13 mouse cellular contexts compared by ENCODE assay signal in the genomic region with DNA sequence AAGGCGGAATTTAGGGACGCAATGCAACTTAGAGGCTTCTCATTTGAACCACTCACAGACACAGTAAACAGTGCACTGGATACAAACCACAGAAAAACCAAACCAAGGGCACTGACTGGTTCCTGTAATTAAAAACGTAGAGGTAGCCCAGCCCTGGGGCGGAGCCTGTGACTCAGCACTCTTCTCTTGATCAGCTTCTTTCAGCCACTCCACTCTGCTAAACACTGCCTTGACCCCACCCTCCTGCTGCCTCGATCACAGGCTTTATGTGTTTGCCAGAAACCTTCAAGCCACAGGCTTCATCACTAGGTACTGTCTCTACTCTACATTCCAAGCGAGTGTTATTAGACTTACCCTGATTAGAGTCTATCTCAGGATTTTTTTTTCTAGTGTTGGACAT. TPM values are rescaled to one million over a fixed set of nuclear protein-coding genes. Genes with fewer than 3 reads are reported as not detected.
A peak's percentile ranks its signal among the peaks of the same experiment; 100 is the strongest.
DNase-seq lines count a peak whose midpoint lies in the region; ATAC-seq and TF ChIP-seq lines count a peak whose summit lies in the region.
"Had no signal": no experiment of that assay in that cellular context is flagged by ENCODE, and none has a peak within 500 bp of the region (broad histone marks: within the 10 kb centered on the region; RNA-seq: fewer than 3 reads in every experiment).

No protein-coding gene starts in this region.

- 18% methylated on average over 6 of the region's 6 CpGs for WGBS in liver, embryonic 12.5 days (ENCODE audit: insufficient replicate concordance)
- 48% methylated on average over 6 of the region's 6 CpGs for WGBS in midbrain, embryonic 14.5 days

- no peaks in the 10 kb centered on the region for H3K9me3 ChIP-seq in G1E (replicated peaks)
- H3K9me3 ChIP-seq in liver, embryonic 12.5 days (replicated peaks) = no peaks in the 10 kb centered on the region
- no peaks in the 10 kb centered on the region for H3K9me3 ChIP-seq in midbrain, embryonic 14.5 days (ENCODE audit: control insufficient read depth, low read length)

- H3K4me3 ChIP-seq in G1E (ENCODE audit: low read depth, low read length) = no peak overlapping the region; the same call in 1 of the 2 replicates
- H3K4me3 ChIP-seq in liver, embryonic 12.5 days = no peak overlapping the region
- no peak overlapping the region for H3K4me3 ChIP-seq in midbrain, embryonic 14.5 days (replicated peaks; ENCODE audit: low read depth, low read length)
- H3K4me3 ChIP-seq: gastrocnemius, adult 2 months had no signal

- H3K9ac ChIP-seq in liver, embryonic 12.5 days = peak overlapping the region; percentile 52
- H3K9ac ChIP-seq in midbrain, embryonic 14.5 days (replicated peaks; ENCODE audit: low read length) = no peak overlapping the region

- H3K27me3 ChIP-seq in G1E (ENCODE audit: insufficient read depth, low read length) = peaks cover 10% of the 10 kb centered on the region
- peaks cover 3% of the 10 kb centered on the region; the same call in 1 of the 2 replicates for H3K27me3 ChIP-seq in liver, embryonic 12.5 days (replicated peaks)
- H3K27me3 ChIP-seq in midbrain, embryonic 14.5 days (ENCODE audit: control insufficient read depth, insufficient read depth, low read length) = no peaks in the 10 kb centered on the region

- ATAC-seq in G1E (ENCODE audit: extremely low read depth, insufficient number of reproducible peaks, low FRiP score, poor library complexity, severe bottlenecking) = peak; percentile 75
- peak; percentile 98 for ATAC-seq in liver, embryonic 12.5 days
- ATAC-seq in monocyte, adult 5-6 weeks (replicated peaks; ENCODE audit: insufficient number of reproducible peaks, low FRiP score, low TSS enrichment, poor library complexity, severe bottlenecking) = peak; percentile 95
- ATAC-seq in midbrain, embryonic 14.5 days (ENCODE audit: low FRiP score, low TSS enrichment) = no peak

- no peak for TF ChIP-seq CTCF in G1E (IDR thresholded peaks at IDR 0.05; ENCODE audit: low read depth, low read length)

- H3K4me2 ChIP-seq in liver, embryonic 12.5 days = peak overlapping the region; percentile 58
- no peak overlapping the region for H3K4me2 ChIP-seq in midbrain, embryonic 14.5 days (ENCODE audit: low read length)

- DNase-seq in G1E (ENCODE audit: low spot score) = peak; percentile 65
- peak; percentile 59 to 71 for DNase-seq in adrenal gland, postnatal 36 days
- DNase-seq in right cerebral cortex, postnatal 14 days = no peak
- DNase-seq in urinary bladder, adult 2 months (ENCODE audit: low spot score) = no peak
- no peak for DNase-seq in left cerebral cortex, adult 8-10 months (ENCODE audit: low spot score in 2 of 2)
- DNase-seq in midbrain, embryonic 14.5 days = no peak
- DNase-seq: cerebellum, adult 8-10 months; gastrocnemius, adult 2 months; kidney, postnatal 36 days had no signal

- peak overlapping the region; percentile 91 for H3K27ac ChIP-seq in liver, embryonic 12.5 days
- H3K27ac ChIP-seq in midbrain, embryonic 14.5 days (replicated peaks; ENCODE audit: low read depth, low read length) = no peak overlapping the region
- H3K27ac ChIP-seq: gastrocnemius, adult 2 months had no signal

- no peaks in the 10 kb centered on the region for H3K36me3 ChIP-seq in G1E (replicated peaks)
- no peaks in the 10 kb centered on the region for H3K36me3 ChIP-seq in liver, embryonic 12.5 days
- H3K36me3 ChIP-seq in midbrain, embryonic 14.5 days (ENCODE audit: control insufficient read depth, insufficient read depth, low read length) = no peaks in the 10 kb centered on the region

- H3K4me1 ChIP-seq in G1E (ENCODE audit: insufficient read depth, low read depth, low read length) = peaks cover 21% of the 10 kb centered on the region
- H3K4me1 ChIP-seq in liver, embryonic 12.5 days = peaks cover 69% of the 10 kb centered on the region
- no peaks in the 10 kb centered on the region for H3K4me1 ChIP-seq in midbrain, embryonic 14.5 days (ENCODE audit: control insufficient read depth, insufficient read depth, low read length)

RNA-seq across cellular contexts. Expression of gene Gm11084, which starts 37.3 kb away (rescaled TPM):
- total RNA-seq in G1E (2014; fragmentation: Nextera tagmentation) = not detected in 2 replicates
- total RNA-seq in G1E (2017) = not detected in 2 replicates
- polyA plus RNA-seq in G1E (2012) = not detected in 2 replicates
- not detected for total RNA-seq in adrenal gland, postnatal 36 days (2021)
- not detected in 2 replicates for polyA plus RNA-seq in liver, embryonic 12.5 days (2016; fragmentation: Nextera tagmentation; extraction: Ambion mirVana)
- total RNA-seq in monocyte, adult 5-6 weeks (2017) = not detected in 3 replicates
- not detected in 2 replicates for polyA plus RNA-seq in urinary bladder, adult 2 months (2012; rRNA removed)
- not detected for total RNA-seq in left cerebral cortex, adult 8-10 months (2022)
- not detected in 2 replicates for polyA plus RNA-seq in midbrain, embryonic 14.5 days (2014; fragmentation: Nextera tagmentation; extraction: Ambion mirVana)
- total RNA-seq: gastrocnemius, adult 2 months; midbrain, postnatal 0 days had no signal
- polyA plus RNA-seq: midbrain, postnatal 0 days; spleen, adult 2 months had no signal

RNA-seq across cellular contexts. Expression of gene Sp3, which starts 43.6 kb away (rescaled TPM):
- 130 and 136 TPM in 2 replicates for total RNA-seq in G1E (2014; fragmentation: Nextera tagmentation)
- 129 and 143 TPM in 2 replicates for total RNA-seq in G1E (2017)
- polyA plus RNA-seq in G1E (2012) = 10.9 and 13.4 TPM in 2 replicates
- total RNA-seq in adrenal gland, postnatal 36 days (2021) = 10 to 100 TPM; 54.0 to 62.2 TPM
- polyA plus RNA-seq in liver, embryonic 12.5 days (2016; fragmentation: Nextera tagmentation; extraction: Ambion mirVana) = 45.2 and 47.6 TPM in 2 replicates
- 204 to 233 TPM (median 229 TPM) in 3 replicates for total RNA-seq in monocyte, adult 5-6 weeks (2017)
- 26.1 and 28.5 TPM in 2 replicates for polyA plus RNA-seq in urinary bladder, adult 2 months (2012; rRNA removed)
- total RNA-seq in left cerebral cortex, adult 8-10 months (2022) = 10 to 100 TPM; 58.1 to 71.3 (median 65.5) TPM
- 43.5 and 61.5 TPM in 2 replicates for polyA plus RNA-seq in midbrain, embryonic 14.5 days (2014; fragmentation: Nextera tagmentation; extraction: Ambion mirVana)

Comparison
In these comparisons a context has a peak if more than half of its experiments do, and no peak if none do; other contexts are left out.
1. DNase-seq: peak in G1E (single experiment) and adrenal gland, postnatal 36 days (2 of 2); none in right cerebral cortex, postnatal 14 days (single experiment), urinary bladder, adult 2 months (single experiment), left cerebral cortex, adult 8-10 months (0 of 2) and midbrain, embryonic 14.5 days (single experiment).